Comparison of ENCODE assay signal across 8 mouse cellular contexts in the genomic region with DNA sequence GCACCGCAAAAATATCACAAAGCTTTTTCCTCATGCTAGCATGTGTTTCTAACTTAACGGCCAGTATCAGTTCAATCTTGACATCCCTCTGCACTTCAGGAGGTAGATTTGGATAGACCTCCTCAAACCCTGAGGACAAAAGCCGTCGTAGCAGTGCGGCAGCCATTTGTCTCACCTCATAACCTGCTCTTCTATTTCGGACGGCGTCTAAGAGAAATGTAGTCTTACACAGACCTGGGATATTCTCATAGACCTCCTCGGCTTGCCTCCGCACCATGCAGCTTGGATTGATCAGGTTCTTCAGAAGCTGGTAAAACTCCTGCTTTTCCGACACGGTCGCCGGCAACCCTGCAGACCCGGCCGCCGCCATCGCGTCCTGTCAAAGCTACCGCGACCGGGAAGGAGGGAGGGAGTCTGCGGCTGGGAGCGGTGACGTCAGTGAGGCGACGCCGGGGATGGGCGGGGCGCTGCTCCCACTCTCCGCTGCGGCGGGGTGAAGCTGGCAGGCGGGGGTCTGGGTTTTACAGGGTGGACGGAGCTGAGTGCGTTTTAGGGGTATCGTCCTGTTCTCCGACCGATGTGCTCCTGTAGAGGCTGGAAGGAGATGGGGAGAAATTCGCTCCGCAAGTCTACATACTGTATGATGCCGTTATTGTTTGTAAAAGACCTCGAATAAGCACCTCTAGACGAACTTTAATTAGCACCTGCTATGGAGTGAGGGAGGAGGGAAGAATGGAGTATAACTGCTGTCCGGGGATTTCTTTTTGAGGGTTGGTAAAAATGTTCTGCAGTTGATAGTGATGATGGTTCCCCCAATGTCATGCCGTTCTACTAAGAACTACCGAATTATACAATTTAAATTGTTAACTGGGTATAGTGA. TPM values are rescaled to one million over a fixed set of nuclear protein-coding genes. Genes with fewer than 3 reads are reported as not detected.
DNase-seq lines count a peak whose midpoint lies in the region; ATAC-seq lines count a peak whose summit lies in the region.

A gene (minus strand): TSS at position 394 of the 880 bp plus-strand sequence.

- H3K9ac ChIP-seq in hindbrain, embryonic 14.5 days, result peak within 1 kb of the TSS; percentile 90

- H3K27ac ChIP-seq in hindbrain, embryonic 14.5 days, result peak within 1 kb of the TSS; percentile 79

- peak within 1 kb of the TSS; percentile 86 for H3K4me3 ChIP-seq in hindbrain, embryonic 14.5 days (replicated peaks; ENCODE audit: low read length)

- peaks cover 28% of the 10 kb centered on the region for H3K4me1 ChIP-seq in hindbrain, embryonic 14.5 days (replicated peaks; ENCODE audit: control insufficient read depth, insufficient read depth, low read length)

- H3K9me3 ChIP-seq in hindbrain, embryonic 14.5 days (ENCODE audit: control insufficient read depth, low read length), result no peaks in the 10 kb centered on the region

- DNase-seq in T-cell, adult 2 months (ENCODE audit: low spot score), result peak; percentile 91
- peak; percentile 96 to 98 for DNase-seq in cerebellum, postnatal 25 days
- peak; percentile 85 to 89 for DNase-seq in frontal cortex, postnatal 25 days (ENCODE audit: low spot score in 2 of 2)
- DNase-seq in hindbrain, embryonic 14.5 days (ENCODE audit: low spot score), result peak; percentile 92
- peak; percentile 78 for DNase-seq in left cerebral cortex, adult 11 months (ENCODE audit: low spot score)
- peak; percentile 93 for DNase-seq in lung, postnatal 36 days
- peak; percentile 92 for DNase-seq in retina, embryonic 14.5 days (ENCODE audit: low spot score)
- peak; percentile 93 for DNase-seq in thymus, postnatal 36 days

- peak; percentile 97 for ATAC-seq in hindbrain, embryonic 14.5 days (ENCODE audit: low FRiP score)

- peak within 1 kb of the TSS; percentile 89 for H3K4me2 ChIP-seq in hindbrain, embryonic 14.5 days (replicated peaks)

- under 1% methylated on average over 47 of the region's 47 CpGs for WGBS in hindbrain, embryonic 14.5 days

- peaks cover 24% of the 10 kb centered on the region for H3K36me3 ChIP-seq in hindbrain, embryonic 14.5 days (replicated peaks; ENCODE audit: control insufficient read depth, insufficient read depth)

- H3K27me3 ChIP-seq in hindbrain, embryonic 14.5 days (ENCODE audit: control insufficient read depth, insufficient read depth, low read length), result no peaks in the 10 kb centered on the region

RNA-seq across cellular contexts. Expression of the gene that starts here (rescaled TPM):
- 60.7 and 72.3 TPM in 2 replicates for polyA plus RNA-seq in hindbrain, embryonic 14.5 days (2014; fragmentation: Nextera tagmentation; extraction: Ambion mirVana)

Comparison
In these comparisons a context has a peak if more than half of its experiments do, and no peak if none do; other contexts are left out.
1. Peak in every context shown above with its lines: DNase-seq, ATAC-seq, H3K4me3 ChIP-seq and H3K27ac ChIP-seq.